Mouse (Mus musculus): ENCODE data around the gene Akr1b3. TPM values are rescaled to one million over a fixed set of nuclear protein-coding genes. Genes with fewer than 3 reads are reported as not detected.

Akr1b3 gene
- polyA plus RNA-seq, 1 experiment from 2014 or later: 119 TPM

GRCm38 (mm10) chr6:34318172-34318571, 894 bp upstream of the Akr1b3 start:
- no peak overlapping the region for H3K4me3 ChIP-seq
- ATAC-seq (ENCODE audit: low FRiP score, low read depth): no peak
- no peaks in the 10 kb centered on the region for H3K9me3 ChIP-seq
- peaks cover 19% of the 10 kb centered on the region for H3K4me1 ChIP-seq (replicated peaks)
- no peak overlapping the region for H3K9ac ChIP-seq
- no peak overlapping the region for H3K27ac ChIP-seq (replicated peaks)
- WGBS: 52% methylated on average over 5 of the region's 5 CpGs
- H3K27me3 ChIP-seq: no peaks in the 10 kb centered on the region
- H3K4me2 ChIP-seq: 0 out of 2 replicates have a peak overlapping the region, but pooled peaks have one; percentile 91
- H3K36me3 ChIP-seq: no peaks in the 10 kb centered on the region

GRCm38 (mm10) chr6:34313921-34314320, 3.4 kb downstream of the Akr1b3 start:
- WGBS: 97% methylated on average over 2 of the region's 2 CpGs
- Histone ChIP-seq H3K27ac (replicated peaks) (no peak overlapping the region), H3K9ac (no peak overlapping the region), H3K4me1 (replicated peaks) (peaks cover 19% of the 10 kb centered on the region), H3K27me3 (no peaks in the 10 kb centered on the region), H3K4me2 (no peak overlapping the region), H3K4me3 (no peak overlapping the region), H3K36me3 (peaks cover 13% of the 10 kb centered on the region), H3K9me3 (no peaks in the 10 kb centered on the region)
- no peak for ATAC-seq (ENCODE audit: low FRiP score, low read depth)

GRCm38 (mm10) chr6:34313386-34313785, 3.9 kb downstream of the Akr1b3 start:
- no peak for ATAC-seq (ENCODE audit: low FRiP score, low read depth)
- Histone ChIP-seq H3K4me3 (no peak overlapping the region), H3K4me2 (no peak overlapping the region), H3K27me3 (no peaks in the 10 kb centered on the region), H3K9me3 (no peaks in the 10 kb centered on the region), H3K9ac (no peak overlapping the region), H3K36me3 (peaks cover 17% of the 10 kb centered on the region), H3K4me1 (replicated peaks) (peaks cover 19% of the 10 kb centered on the region), H3K27ac (replicated peaks) (no peak overlapping the region)
- WGBS: 79% methylated on average over 9 of the region's 9 CpGs

GRCm38 (mm10) chr6:34310023-34310595, 7.2 kb downstream of the Akr1b3 start:
- Histone ChIP-seq H3K36me3 (peaks cover 26% of the 10 kb centered on the region), H3K4me2 (no peak overlapping the region), H3K4me1 (replicated peaks) (0 out of 2 replicates have a peak, but pooled peaks cover 3% of the 10 kb centered on the region), H3K27ac (replicated peaks) (no peak overlapping the region), H3K4me3 (no peak overlapping the region), H3K9me3 (no peaks in the 10 kb centered on the region), H3K27me3 (no peaks in the 10 kb centered on the region), H3K9ac (no peak overlapping the region)
- 93% methylated on average over 11 of the region's 11 CpGs for WGBS
- no peak for ATAC-seq (ENCODE audit: low FRiP score, low read depth)

- WGBS: 93% methylated on average over 6 of the region's 6 CpGs
- no peaks in the 10 kb centered on the region for H3K27me3 ChIP-seq
- no peak for ATAC-seq (ENCODE audit: low FRiP score, low read depth)
- H3K4me2 ChIP-seq: no peak overlapping the region
- 0 out of 2 replicates have a peak, but pooled peaks cover 3% of the 10 kb centered on the region for H3K4me1 ChIP-seq (replicated peaks)
- H3K9me3 ChIP-seq: no peaks in the 10 kb centered on the region
- H3K27ac ChIP-seq (replicated peaks): no peak overlapping the region
- peaks cover 26% of the 10 kb centered on the region for H3K36me3 ChIP-seq
- no peak overlapping the region for H3K4me3 ChIP-seq
- H3K9ac ChIP-seq: no peak overlapping the region
Measured at GRCm38 (mm10) chr6:34309526-34309925, 7.8 kb downstream of the Akr1b3 start.

- Histone ChIP-seq H3K9ac (no peak overlapping the region), H3K4me1 (replicated peaks) (no peaks in the 10 kb centered on the region), H3K4me3 (no peak overlapping the region), H3K27me3 (no peaks in the 10 kb centered on the region), H3K27ac (replicated peaks) (no peak overlapping the region), H3K4me2 (no peak overlapping the region), H3K36me3 (peaks cover 26% of the 10 kb centered on the region), H3K9me3 (no peaks in the 10 kb centered on the region)
- 83% methylated on average over 6 of the region's 6 CpGs for WGBS
- ATAC-seq (ENCODE audit: low FRiP score, low read depth): no peak
Measured at GRCm38 (mm10) chr6:34306797-34307196, 10.5 kb downstream of the Akr1b3 start.

- Histone ChIP-seq H3K27ac (replicated peaks) (no peak overlapping the region), H3K4me1 (replicated peaks) (no peaks in the 10 kb centered on the region), H3K4me2 (no peak overlapping the region), H3K4me3 (no peak overlapping the region), H3K27me3 (no peaks in the 10 kb centered on the region), H3K9ac (no peak overlapping the region), H3K9me3 (no peaks in the 10 kb centered on the region), H3K36me3 (peaks cover 20% of the 10 kb centered on the region)
- no peak for ATAC-seq (ENCODE audit: low FRiP score, low read depth)
- WGBS: 74% methylated on average over 10 of the region's 10 CpGs
Measured at GRCm38 (mm10) chr6:34304675-34305241, 12.5 kb downstream of the Akr1b3 start.

- Histone ChIP-seq H3K36me3 (no peaks in the 10 kb centered on the region), H3K4me3 (no peak overlapping the region), H3K4me2 (no peak overlapping the region), H3K27ac (replicated peaks) (no peak overlapping the region), H3K9me3 (no peaks in the 10 kb centered on the region), H3K4me1 (replicated peaks) (0 out of 2 replicates have a peak, but pooled peaks cover 3% of the 10 kb centered on the region), H3K9ac (no peak overlapping the region), H3K27me3 (no peaks in the 10 kb centered on the region)
- WGBS: 95% methylated on average over 3 of the region's 3 CpGs
- no peak for ATAC-seq (ENCODE audit: low FRiP score, low read depth)
Measured at GRCm38 (mm10) chr6:34297055-34297454, 20.2 kb downstream of the Akr1b3 start.

GRCm38 (mm10) chr6:34295437-34295836, 21.8 kb downstream of the Akr1b3 start:
- Histone ChIP-seq H3K4me2 (no peak overlapping the region), H3K4me1 (replicated peaks) (0 out of 2 replicates have a peak, but pooled peaks cover 3% of the 10 kb centered on the region), H3K27me3 (no peaks in the 10 kb centered on the region), H3K9ac (no peak overlapping the region), H3K4me3 (no peak overlapping the region), H3K9me3 (no peaks in the 10 kb centered on the region), H3K27ac (replicated peaks) (no peak overlapping the region), H3K36me3 (no peaks in the 10 kb centered on the region)
- WGBS: 93% methylated on average over 9 of the region's 9 CpGs
- no peak for ATAC-seq (ENCODE audit: low FRiP score, low read depth)

- H3K4me2 ChIP-seq: no peak overlapping the region
- no peaks in the 10 kb centered on the region for H3K9me3 ChIP-seq
- H3K27ac ChIP-seq (replicated peaks): no peak overlapping the region
- H3K4me1 ChIP-seq (replicated peaks): 0 out of 2 replicates have a peak, but pooled peaks cover 3% of the 10 kb centered on the region
- peak; percentile 97 for ATAC-seq (ENCODE audit: low FRiP score, low read depth)
- H3K27me3 ChIP-seq: no peaks in the 10 kb centered on the region
- WGBS: 24% methylated on average over 9 of the region's 9 CpGs
- H3K9ac ChIP-seq: no peak overlapping the region
- H3K4me3 ChIP-seq: no peak overlapping the region
- H3K36me3 ChIP-seq: no peaks in the 10 kb centered on the region
Measured at GRCm38 (mm10) chr6:34292882-34293487, 24.3 kb downstream of the Akr1b3 start.

GRCm38 (mm10) chr6:34292196-34292881, 24.9 kb downstream of the Akr1b3 start:
- H3K9me3 ChIP-seq: no peaks in the 10 kb centered on the region
- peak; percentile 63 for ATAC-seq (ENCODE audit: low FRiP score, low read depth)
- H3K27me3 ChIP-seq: no peaks in the 10 kb centered on the region
- H3K36me3 ChIP-seq: no peaks in the 10 kb centered on the region
- H3K4me1 ChIP-seq (replicated peaks): 0 out of 2 replicates have a peak, but pooled peaks cover 3% of the 10 kb centered on the region
- no peak overlapping the region for H3K4me3 ChIP-seq
- H3K9ac ChIP-seq: no peak overlapping the region
- 61% methylated on average over 11 of the region's 11 CpGs for WGBS
- H3K4me2 ChIP-seq: no peak overlapping the region
- no peak overlapping the region for H3K27ac ChIP-seq (replicated peaks)

GRCm38 (mm10) chr6:34290681-34291080, 26.6 kb downstream of the Akr1b3 start:
- H3K27ac ChIP-seq (replicated peaks): no peak overlapping the region
- no peaks in the 10 kb centered on the region for H3K27me3 ChIP-seq
- H3K4me1 ChIP-seq (replicated peaks): 0 out of 2 replicates have a peak, but pooled peaks cover 3% of the 10 kb centered on the region
- no peaks in the 10 kb centered on the region for H3K36me3 ChIP-seq
- H3K4me3 ChIP-seq: no peak overlapping the region
- no peaks in the 10 kb centered on the region for H3K9me3 ChIP-seq
- WGBS: 81% methylated on average over 8 of the region's 8 CpGs
- no peak for ATAC-seq (ENCODE audit: low FRiP score, low read depth)
- no peak overlapping the region for H3K9ac ChIP-seq
- H3K4me2 ChIP-seq: no peak overlapping the region

Measured in hindbrain, embryonic 15.5 days (tissue).